Mouse (Mus musculus) ovary, postnatal 10 days (tissue): ENCODE results near the gene Prps1l1.

Source experiments
- DNase-seq: peaks from one replicate; pipeline ENCODE4 v3.0.0; 2022; ENCODE audit warnings: low spot score

Gene Prps1l1

DNA sequence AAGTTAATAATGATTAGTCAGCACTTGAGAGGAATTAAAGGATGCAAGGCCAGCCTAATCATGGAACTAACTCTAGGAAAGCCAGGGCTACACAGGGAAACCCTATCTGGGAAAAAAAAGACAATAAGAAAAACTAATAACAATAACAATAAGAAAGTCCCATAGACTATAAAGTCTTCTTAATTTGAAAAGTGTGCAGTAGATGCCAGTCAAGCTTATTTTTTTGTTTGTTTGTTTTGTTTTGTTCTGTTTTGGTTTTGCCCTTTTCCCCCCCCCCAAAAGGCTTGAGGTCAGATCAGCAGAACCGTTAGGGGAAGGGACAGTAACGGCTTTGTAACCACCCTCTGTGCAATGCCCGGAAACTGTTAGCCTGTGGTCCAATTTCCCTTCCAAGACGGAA, at the start of gene Prps1l1:
Gene Prps1l1, plus strand, starts transcription at position 301 of the 400 bp plus-strand sequence.
- no peak for DNase-seq

DNA sequence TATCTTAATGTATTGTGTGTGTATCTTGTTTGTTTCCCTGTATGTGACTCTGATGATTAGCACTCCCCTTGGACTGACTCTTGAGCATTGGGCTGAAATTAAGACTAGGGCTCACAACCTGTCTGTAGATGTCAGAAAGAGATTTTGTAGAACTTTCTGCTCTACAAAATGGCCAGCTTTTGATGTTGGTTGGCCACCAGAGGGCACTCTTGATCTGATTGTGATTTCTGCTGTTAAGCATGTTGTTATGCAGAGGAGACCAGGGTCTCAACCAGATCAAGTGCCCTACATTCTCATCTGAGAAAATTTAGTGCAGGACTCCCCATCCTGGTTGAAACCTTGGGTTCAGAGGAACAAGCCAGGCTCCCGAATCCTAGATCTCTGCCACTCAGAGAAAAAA, 46.6 kb upstream of the Prps1l1 start:
- no peak for DNase-seq

DNA sequence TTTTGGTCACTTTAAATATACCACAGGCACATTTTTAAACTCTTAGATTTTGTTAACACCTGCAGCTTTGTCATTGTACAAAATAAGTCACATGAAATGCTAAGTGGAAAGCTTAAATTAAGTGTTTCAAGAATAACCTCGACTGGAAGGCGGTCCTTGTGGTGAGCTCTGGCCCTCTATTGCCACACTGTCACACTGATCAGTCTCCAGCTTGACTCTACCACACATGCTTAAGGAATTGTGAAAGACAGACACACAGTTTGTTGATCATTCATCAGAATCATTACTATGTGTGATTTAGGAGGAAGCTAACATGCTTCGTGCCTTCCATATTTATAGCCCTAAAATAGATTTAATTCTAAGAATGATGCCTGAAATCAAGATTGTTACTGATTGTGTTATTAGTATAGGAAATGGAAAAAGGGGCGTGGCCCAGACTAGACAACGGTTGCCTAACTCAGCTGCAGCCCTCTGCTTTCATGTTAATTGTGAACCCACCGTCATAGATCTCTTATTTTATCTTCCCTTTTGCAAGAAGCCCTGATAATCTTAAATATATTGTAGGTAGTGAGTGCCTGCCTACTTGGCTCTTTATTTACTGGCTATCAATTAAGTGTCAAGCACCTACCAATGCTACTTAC, 35.4 kb upstream of the Prps1l1 start:
- DNase-seq = no peak

DNA sequence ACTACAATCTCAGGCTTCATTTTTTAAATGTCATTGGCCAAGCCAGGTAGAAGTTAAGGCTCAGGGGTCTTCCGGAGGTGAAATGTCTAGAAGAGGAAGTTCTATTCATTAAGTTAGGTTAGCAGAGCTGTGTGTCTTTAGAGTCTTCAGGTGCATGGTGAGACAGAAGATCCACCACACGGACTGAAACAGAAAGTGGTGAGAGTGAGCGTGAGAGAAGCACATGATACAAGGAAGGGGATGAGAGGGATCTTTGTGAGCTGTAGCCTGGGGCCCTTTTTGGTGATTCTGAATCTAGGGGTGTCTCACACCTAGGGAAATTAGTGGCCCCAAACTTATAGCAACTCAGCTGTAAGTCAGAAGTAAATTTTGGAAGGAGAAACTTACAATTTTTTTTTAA, 8.6 kb upstream of the Prps1l1 start:
- DNase-seq = no peak

DNA sequence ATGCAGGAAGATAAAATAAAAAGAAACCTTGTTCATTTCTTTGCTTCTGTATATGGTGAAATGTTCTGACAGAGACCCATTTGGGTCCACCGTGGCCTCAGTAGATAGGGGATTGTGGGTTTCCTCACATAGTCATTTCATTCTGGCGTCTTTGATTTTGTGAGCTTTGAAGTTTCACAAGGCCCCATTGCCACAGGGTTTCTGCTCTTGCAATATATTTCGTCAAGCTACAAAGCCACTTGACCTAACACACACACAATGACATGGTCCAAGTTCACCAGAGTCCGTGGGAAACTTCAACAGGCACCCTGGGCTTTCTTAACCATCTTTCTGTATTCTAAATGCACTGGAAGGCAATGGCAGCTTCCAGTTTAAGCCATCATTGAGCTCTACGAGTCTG, 1.3 kb downstream of the Prps1l1 start:
- no peak for DNase-seq

DNA sequence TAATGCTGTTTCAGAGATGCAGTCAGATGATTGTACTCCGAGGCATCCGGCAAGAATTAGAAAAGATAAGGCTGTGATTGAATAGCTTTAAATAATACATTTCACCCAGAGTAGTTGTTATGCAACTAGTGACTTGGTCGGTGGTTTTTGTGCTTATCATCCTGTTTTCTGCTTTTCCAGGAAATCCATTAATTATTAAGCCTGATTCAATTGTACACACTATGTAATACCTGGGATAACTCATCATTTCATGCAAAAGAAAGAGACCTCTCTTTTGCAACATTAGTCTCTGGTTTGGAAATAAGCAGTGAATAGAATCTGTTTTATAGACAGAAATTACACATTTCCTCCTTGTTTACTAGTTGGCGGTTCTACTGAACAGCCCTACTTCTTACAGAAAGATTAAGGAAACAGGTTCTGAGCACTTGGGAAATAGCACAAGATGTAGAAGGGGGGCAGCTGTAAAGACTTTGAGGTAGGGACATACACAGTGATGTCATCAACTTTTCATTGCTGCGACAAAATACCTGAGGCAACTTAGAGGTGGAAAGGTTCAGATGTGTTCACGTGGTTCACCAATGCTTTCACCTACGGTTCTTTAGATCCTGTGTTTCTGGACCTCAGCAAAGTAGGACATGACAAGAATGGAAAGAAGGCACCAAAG, 5.1 kb downstream of the Prps1l1 start:
- DNase-seq = no peak

DNA sequence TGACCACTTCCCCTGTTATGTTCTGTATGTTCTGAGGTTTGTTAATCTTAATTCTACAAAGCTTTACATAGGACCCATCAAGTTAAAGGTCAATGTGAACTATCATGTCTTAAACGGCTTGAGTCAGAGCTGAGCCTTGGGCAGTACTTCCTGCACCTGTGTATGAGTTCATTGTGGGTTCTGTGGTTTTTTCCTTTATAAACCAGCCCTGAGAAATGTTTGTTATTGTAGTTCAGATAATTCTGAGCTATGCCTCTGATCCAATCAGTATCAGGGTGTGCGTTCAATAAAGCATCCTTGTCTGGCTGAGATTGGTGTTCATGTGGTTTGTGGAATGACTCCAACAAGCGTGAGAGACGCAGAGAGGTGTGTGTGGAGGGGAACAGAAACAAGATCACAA, 5.8 kb downstream of the Prps1l1 start:
- DNase-seq = no peak

DNA sequence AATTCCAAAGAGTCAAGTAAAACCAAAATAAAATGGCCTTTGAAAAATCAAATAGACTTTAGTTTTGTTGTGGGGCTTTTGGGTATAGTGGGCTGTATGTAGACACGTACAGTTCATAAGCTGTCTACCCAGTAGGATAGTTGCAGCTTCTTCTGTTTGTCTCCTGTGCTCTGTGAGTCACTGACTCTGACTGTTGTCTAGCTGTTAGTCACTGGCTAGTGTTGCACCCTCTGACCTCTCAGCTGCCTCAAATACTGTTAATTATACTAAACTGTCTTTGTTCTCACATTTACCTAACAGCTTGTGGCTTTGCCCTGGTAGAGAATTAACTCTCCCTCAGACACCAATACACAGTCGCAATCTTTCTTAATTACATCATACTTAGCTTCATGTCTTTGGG, 7.3 kb downstream of the Prps1l1 start:
- no peak for DNase-seq

DNA sequence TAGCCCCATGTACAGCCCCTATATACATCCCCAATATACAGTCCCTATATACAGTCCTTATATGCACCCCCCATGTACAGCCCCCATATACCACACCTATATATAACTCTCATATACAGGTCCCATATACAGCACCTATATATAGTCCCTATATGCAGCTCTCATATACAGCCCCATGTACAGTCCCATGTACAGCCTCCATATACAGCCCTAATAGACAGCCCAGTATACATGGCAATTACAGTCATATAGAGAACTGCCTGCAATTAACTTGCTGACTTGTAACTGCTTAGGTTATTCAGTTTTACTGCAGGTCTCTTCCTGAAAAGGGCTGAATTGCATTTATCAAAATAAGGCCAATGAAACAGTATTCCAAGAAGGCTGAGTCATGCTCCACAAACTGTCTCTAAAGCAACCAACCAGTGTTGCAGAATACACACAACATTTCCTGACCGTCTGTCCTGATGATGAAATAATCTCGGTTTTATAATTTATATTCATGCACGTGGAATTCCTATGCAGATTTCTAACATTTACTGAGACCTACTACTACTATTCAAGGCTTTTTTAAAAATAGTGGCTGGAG, 13.1 kb downstream of the Prps1l1 start:
- no peak for DNase-seq

DNA sequence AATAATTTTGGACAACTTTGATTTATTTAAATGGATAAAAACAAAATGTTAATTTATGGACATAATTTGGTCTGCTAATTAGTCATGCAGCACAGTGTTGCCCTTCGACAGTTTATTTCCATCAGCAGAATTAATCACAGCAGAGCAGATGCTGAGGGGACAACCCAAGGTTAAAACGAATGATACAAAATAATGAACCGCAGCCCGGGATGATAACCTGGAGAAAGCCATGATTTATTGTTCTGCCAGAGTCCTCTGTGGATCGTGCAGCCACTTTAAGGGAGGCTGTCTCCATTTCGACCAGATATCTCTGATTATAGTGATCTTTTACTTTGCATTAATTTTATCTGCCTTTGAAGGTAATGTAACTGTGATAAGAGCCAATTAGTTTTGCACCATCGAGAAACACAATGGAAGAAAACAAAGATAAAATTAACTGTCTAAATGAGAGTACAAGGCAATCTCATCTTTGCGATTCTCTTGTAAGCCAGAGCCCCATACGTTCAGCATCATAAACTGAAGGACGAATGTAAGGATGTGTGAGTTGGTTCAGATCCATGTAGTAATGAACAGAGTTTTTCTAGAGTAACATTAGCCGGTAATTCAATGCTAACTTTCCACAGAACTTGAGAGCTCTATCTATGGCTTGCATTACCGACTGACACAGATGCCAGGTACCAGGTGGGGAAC, 14.4 kb downstream of the Prps1l1 start:
- DNase-seq = no peak

DNA sequence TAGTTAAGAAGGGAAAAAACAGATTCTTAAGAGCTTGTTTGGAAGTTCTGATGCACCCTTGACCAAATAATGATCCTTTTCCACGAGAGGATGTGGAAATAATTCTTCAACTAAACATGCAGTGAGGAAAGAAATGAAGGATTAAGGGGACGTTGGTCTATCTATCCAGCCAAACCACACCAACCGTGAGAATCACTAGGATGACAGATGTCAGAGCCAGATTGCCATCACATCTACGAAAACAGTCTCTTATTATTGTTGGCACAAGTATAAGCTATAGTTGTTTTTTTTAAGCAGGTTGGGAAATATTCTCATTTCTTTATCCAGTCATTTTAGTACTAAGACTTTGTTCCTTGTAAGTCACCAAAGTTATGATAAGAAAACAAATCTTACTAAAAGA, 15.8 kb downstream of the Prps1l1 start:
- DNase-seq = no peak

DNA sequence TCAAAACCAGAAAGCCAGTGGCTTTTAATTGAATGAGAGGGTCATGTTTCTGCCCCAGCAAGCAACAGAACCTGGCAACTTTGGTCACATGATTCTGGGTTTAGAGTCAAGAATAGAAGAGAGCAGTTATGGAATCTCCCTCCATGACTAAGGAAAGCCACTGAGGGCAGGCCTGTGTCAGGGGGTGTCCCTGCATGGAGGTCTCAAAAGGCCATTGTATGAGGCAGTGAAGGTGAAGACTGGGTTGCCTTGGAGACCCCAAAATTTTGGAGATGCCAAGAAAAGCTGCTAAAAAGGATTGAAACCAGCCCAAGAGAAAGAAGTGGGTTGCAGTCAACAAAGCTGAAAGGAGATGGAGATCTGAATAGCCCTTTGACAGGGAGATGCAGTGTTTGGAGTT, 21.2 kb downstream of the Prps1l1 start:
- no peak for DNase-seq

DNA sequence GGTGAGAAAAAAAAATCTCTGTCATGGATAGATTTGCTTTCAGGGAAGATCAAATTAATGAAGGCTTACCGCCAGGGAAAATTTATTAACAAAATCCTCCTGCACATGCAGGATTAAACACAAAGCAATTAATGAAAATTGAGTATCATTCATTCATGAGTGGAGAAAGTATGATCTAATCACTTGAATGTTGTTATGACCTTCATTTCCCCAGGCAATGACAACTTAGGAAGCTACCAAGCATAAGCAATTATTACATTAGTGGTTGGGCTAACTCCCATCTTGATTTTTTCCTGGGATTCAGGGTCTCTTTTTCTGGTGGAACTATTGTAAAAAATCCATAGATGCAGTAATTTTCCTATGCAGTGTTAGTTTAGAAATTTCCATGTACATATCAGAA, 23.3 kb downstream of the Prps1l1 start:
- no peak for DNase-seq

DNA sequence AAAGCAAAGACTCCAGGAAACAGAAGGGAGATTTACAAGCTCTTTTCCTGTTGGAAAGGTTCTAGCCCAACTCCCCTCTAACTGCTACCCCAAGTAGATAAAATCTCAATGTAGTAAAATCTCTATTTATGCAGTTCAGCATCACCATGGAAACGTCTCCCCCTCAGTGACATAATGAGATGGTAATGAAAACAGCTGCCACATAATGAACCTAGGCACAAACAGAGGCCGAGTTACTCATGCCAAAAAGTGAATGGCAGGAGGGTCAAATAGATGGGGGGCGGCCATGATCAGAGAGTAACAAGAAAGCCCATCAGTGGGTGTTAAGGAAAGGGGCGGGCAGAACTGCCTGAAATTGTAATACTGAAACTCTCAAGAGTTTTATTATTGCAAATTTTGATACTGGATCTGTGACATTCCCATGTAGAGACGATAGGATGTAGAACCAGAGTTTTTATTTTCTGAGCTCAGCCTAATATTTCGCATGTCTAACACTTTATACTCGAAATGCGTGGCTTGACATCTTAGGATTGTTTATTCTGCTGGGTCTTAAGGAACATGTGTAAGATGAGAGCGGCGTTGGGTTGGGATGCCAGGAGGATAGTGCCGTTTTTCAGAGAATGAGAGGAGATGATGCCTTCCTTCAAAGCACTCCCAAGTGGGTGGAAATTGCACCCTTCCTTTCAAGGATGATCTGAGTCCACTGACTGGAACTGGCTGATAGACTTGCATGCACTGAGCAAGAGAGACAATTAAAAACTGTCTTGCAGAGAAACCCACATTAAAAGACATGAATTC, 24.0 kb downstream of the Prps1l1 start:
- no peak for DNase-seq

DNA sequence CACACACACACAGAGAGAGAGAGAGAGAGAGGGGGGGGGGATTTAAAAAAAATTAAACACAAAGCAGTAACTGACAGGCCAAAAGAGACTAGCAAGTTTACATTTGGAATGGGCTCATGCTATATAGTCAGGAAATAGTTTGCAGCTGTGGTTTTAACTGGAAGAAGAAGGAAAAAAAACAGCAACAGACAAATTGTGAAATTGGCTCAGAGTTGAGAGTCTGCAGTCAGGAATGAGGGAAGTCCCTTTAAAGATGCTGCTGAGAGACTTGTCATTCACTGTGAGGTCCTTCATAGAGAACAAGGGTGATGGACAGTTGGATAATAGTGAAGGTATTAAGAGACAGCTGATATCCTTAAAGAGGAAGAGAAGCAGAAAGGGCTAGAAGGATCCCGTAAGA, 26.9 kb downstream of the Prps1l1 start:
- DNase-seq = no peak

DNA sequence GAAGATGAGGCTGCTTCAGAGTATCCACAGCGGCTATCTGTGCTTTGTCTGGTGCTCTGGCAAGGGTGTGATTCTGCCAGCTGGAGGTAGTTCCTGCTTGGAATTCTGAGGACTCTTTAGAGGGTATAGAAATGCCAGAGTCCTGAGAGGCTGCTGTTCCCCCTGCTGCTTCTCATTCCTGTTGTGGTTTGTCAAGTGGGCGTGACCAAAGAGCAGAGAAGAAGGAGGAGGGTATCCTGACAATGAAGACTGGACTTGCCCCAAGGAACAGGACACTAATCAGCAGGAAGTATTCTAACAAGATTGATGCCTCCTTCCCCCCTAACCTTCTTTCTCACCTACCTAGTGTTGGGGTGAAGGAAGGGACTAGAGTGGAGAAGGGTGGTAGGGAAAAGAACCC, 29.4 kb downstream of the Prps1l1 start:
- DNase-seq = no peak

DNA sequence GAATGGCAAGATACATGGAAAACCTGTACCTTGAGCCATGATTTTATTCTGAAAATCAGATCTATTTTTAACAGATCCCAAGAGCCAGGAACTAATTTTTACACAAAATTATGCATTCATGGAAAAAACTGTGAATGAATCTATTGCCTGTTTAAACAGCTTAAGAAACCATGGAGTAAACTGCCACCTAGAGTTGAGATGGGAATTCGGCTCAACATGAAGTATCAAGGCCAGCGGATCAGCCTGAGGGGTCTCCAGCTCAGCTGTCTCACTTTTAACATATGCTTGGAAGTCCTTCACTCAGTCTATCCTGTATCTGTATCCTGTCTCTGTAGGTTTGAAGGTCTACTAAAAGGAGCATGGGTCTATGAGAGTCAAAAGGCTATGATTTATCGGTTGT, 31.5 kb downstream of the Prps1l1 start:
- DNase-seq = no peak

DNA sequence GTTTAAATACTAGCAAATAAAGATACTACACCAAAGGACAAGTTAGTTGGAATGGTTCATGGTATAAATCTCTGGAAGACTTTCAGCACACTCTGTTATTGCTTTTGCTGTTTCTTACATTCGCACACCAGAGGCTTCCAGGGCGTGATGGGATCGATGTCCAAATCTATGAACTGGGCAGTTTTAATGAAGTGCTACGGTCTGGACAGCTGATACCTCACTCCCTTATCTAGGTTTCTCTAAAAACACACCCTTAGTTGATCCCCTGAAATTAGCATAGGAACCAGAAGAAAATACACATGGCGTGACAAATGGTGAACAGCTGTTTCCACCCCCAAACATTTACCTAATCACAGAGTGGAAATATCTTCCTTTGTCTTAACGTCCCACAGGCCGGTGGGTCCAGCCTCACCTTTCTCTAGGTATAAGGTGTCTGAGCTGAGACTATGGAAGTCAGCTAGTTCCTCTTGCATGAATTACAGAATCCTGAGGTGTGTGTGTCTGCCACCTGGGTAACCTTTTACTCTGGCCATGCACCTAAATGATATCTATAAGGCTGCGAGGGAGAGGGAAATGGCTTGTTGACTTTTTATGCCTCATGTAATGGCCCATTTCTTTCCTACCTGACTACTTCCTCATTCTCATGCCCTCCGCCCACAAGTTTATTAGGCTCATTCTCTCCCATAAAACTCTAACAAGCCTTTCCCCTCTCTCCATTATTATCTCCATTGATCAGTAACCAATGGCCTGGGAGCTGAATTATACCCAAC, 32.1 kb downstream of the Prps1l1 start:
- DNase-seq = no peak

DNA sequence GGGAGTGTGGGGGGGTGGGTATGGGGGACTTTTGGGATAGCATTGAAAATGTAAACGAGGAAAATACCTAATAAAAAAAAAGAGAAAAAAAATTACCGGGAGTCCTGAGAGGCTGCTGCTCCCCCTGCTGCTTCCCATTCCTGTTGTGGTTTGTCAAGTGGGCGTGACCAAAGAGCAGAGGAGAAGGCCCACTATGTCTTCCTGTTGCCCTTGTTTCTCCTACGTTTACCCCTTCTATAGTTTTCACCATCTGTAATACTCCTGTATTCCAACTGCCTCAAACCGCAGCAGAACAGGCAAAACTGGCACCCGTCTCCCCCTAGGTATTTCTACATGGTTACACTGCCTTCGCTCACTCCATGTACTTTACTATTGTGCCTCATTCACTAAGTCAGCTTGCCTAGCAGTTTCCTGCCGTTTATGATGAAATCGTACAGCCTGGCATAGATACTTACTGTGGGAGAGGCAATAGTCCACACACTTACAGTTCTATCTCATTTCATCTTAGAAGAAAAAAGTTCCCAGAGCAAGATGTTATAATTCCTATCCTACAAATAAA, 34.2 kb downstream of the Prps1l1 start:
- no peak for DNase-seq

DNA sequence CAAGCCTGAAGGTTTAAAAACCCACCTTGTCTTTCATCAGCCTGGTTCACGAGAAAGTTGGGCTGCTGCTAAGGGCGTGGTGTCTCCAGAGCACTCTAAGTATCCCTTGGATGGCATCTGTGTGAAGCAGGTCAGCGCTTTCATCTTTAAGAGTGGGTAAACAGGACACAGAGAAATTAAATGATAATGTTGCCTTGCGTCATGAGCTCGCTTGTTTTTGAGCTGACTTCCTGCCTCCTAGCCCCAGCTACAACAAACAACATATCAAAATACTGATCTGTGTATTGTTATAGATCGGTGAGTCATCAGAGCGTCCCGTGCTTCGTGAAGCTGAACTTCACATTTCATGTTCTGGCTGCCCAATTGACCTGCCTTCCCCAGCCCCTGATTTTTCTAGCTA, 36.7 kb downstream of the Prps1l1 start:
- no peak for DNase-seq

DNA sequence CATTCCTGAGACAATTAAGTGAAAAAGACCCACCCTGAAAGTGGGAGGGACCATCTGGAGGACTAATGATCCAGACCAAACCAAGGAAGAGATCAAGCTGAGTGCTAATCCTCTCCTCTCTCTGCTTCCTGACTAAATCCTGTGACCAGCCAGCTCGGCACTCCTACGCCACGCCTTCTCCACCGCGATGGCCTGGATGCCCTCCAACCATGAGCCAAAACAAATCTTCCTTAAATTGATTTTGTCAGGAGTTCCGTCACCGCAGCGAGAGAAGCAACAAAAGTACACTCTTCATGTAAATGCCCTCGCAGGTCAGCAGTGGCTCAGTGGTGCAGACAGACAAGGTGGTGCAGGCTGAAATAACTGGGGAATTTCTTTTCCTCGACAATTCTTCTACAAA, 37.5 kb downstream of the Prps1l1 start:
- DNase-seq = no peak
